Mouse (Mus musculus) urinary bladder, adult 18-20 months (tissue): Measurements from ENCODE around the gene Ciz1.

Experiments
- DNase-seq, 2 experiments: peaks; one replicate each; pipeline ENCODE4 v3.0.0; 2022; ENCODE audit warnings: low spot score in 2 of 2, mixed read lengths in 2 of 2

Gene Ciz1

DNA sequence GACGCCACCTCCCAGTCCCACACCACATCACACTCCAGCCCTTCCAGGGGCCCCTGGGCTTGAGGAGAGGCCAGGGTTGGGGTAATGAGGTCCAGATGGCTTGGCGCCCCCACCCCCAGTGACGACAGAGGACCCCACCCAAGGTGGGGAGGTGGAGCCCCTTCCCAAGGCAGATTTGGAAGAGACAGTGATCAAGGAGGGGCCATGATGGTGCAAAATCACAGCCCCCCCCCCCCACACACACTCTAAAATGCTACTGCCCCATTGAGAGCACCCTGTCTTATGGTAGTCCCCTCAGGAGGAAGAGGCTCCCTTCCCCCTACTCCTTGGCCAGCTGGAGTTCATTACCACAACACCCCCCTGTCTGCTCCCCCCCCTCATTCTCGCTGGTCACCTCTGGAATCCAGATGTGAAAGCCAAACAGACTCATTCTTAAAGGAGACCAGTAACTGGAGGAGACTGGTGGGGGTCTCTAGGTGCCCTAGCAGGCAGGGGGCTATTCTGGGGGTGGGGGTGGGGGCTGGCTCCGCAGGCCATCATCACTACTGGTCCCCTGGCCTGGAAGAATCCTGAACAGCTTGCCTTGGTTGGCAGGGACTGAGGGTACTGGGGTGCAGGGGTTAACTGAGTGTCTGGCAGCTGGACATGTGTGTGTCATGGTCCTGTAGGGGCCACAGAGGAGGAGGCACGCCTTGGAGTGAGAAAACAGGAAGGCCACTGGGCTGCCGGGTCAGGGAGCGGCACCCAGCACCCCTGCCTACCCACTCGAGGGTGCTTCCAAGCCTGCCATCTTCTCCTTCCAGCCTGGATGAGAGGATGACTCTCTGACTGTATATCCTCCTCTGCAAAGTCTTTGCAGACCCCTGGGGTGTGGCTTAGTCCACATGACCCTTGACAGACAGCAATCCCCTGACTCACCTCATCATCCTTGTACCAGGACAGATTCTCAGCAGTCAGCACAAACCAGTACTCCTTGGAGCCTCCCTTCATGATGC lies 32.2 kb upstream of the Ciz1 start:
- DNase-seq: no peak

DNA sequence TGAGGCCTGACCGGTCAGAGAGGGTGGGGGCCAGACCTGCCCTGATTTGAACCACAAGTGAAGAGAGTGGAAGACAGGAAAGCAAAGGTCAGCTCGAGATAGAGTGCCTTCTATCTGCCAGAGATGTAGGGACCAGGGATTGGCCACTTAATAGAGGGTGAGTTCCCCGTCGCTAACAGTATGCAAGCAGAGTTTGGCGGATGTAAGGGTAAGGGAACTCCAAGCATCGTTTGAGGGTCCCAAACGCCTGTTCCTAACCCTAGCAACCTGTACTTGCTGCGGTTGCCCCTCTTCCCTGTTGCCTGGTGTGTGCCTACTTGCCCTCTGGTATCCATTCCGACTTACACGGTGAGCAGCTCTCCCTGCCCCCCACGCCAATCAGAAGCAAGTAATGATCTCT lies 31.4 kb upstream of the Ciz1 start:
- no peak for DNase-seq

DNA sequence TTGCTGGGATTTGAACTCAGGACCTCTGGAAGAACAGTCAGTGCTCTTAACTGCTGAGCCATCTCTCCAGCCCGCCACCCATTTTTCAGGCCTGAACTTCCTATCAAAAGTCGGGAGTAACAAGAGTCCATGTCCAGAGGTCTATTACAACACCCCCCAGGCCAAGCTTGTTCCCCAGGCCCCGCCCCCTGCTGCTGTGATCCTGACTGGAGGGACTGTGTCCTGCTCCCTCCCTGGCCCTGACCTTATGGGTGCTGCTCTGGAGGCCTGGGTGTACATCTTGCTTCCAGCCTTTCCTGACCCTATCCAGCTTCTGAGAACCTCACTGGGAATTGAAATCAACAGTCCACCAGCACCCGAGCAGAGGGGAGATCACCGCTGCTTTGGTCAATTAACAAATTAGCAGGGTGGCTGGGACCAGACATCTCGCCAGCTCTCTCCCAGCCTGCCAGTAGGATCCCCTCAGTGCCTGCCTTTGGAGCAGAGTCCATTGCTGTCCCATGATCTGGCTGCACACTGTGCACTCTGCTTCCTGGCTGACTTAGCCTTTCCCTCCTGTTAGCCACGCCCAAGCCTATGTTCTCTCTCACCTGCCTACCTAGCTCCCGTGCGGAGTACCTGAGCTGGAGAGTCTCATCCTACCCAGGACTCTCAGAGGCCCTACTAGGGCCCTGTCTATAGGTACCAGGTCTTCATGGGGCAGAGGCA lies 30.4 kb upstream of the Ciz1 start:
- no peak for DNase-seq

DNA sequence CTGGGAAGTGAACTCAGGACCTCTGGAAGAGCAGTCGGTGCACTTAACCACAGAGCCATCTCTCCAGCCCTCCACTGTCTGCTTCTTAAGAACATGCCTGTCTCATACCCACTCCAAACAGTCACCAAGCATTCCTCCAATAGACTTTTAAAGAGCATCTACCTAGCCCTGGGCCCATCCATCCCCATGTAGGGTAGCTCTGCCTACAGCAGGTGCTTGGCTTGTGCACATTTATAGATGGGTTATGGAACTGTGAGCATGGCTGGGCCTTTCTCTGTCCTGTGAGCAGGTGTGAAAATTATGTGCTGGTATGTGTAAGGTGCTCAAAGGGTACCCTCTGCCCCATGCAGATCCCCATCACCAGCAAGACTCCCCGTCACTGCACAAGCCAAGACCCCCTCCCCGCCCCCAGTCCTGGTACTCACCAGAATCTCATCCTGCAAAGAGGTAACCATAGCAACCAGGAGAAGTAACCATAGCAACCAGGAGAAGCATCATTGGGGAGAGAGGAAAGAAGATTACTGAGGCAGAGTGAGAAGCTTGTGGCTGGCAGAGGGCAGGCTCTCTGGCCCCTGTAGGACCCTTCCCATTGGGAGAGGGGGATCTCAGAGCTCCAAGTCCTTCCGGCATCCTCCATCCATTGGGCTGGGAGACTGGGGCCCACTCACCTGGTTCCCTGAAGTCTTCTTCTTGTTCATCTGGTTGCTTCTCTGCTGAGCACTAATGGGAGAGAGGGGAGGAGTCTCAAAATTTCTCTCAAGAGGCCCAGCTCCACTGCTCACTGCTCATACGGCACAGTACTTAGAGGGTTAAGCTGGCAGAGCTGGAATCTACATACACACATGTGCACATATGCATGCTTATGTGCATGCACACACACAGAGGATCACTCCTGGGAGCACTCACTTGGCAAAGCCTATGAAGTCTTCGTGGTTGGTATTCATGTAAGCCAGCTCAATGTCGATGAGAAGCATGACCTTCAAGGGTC lies 29.1 kb upstream of the Ciz1 start:
- no peak for DNase-seq

DNA sequence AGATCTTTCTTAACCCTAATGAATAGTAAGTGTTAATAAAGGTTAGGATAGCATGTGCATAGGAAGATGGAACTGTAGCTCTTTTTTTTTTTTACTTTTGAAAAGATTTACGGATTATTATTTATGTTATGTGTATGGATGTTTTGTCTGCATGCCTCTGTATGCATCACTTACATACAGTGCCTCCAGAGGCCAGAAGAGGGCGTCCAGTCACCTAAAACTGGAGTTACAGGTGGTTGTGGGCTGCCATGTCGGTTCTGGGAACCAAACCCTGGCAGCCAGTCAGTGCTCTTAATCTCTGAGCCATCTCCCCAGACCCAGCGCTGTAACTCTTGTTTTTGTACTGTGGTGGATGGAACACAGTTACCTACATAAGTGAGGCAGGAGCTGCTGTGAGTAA lies 27.8 kb upstream of the Ciz1 start:
- DNase-seq: no peak

DNA sequence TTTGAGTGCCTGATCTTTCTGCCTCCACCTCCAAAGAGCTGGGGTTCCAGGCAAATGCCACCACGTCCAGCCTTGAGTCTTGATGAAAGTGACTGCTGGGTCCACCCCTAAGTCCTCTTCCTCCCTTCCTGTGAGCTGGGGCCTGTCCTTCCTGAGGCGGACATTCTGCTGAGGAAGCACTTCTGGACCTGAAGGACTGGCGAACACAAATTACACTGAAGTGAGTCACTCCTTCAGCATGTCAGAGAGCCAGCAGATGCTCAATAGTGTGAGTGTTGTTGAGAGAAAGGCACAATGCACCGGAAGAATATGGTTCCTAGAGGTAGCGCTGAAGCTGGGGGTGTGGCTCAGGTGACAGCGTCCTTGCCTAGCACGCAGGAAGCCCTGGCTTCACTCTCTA lies 26.8 kb upstream of the Ciz1 start:
- no peak for DNase-seq

DNA sequence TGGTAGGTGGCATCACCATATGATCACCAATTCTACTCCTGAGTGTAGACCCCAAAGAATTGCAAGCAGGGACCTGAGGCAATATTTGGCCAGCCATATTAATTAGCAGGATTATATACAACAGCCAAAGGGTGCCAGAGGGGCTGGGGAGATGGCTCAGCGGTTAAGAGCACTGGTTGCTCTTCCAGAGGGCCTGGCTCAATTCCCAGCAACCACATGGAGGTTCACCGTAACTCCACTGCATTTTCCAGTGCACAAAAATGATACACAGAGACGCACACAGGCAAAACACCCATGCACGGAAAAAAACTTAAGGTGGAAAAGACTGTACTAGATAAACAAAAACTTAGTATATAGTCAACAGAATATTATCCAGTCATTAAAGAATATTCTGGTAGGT lies 24.9 kb upstream of the Ciz1 start:
- no peak for DNase-seq

DNA sequence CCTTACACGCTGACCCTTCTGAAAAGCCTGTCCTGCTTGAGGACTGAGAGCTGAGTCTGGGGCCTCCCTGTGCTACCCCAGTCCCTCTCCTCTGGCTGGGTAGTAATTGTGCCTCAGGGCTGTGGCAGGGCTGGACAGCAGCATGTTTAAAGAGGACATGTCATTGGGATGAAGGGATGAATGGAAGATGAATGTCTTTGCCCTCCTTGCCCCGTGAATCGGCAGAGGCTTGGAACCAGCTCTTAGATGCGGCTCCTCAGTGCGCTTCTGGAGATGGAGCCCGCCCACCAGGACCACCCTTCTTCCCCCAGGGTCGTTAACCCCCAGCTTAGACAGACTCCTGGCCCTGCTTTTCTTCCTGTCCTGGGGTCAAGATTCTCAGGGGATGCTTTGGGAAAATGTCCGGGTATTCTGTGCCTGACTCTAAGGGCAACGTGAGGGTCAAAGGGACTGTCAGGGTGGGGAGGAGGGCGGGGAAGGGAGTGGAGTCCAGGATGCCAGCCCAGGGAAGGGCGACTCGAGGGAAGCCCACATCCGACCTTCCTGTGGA lies 23.1 kb upstream of the Ciz1 start:
- DNase-seq: no peak

DNA sequence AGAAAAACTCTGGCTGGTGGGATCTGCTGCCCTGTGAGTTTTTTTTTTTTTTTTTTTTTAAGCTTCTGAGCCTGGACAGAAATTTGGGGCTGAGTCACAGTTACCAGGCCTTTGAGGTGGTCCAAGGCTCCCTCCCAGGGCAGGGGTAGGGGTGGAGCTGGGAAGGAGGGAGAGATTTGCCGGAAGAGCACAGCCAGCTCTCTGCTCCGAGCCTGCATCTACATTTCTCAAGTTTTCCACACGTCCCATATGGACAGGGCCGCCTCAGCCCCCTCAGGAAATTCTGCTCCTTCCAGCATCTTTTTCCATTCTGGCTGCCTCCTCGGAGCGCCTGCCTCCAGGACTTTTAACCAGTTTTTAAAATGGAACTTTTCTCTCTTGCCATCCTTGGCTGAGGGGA lies 22.6 kb upstream of the Ciz1 start:
- no peak for DNase-seq

DNA sequence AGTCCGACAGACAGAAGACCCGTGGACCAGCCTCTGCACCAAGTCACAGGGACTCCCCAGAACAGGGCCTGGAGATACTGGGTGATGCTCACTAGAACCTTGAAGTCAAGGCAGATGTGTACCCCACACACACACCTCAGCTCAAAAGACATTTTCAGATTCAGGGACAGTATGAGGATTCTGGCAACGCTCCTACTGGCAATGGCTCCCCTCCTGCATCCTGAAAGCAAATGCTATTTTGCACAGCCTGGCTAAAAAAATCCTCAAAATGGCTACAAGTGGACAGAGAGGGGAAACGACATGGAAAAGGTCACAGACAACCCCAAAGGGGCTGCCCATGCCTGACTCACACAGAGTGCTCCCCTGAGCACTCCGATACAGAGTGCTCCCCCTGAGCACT lies 20.0 kb upstream of the Ciz1 start:
- DNase-seq: no peak

DNA sequence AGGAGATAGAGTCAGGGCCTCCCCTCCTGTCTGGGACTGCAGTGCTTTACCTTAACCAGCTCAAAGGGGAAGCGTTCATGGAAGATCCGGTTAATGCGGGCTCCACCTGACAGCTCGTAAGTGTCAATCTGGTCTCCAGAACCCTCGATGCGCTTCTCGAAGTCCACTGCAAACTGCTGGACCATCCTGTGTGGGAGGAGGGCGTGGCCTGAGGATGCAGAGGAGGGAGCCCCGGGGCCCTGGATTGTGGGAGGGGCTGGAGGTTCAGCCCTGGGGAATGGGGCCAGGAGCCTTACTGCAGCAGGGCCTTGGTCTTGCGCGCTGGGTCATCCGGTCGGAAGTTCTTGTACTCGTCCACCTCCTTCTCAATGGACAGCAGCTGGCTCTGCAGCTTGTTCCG lies 16.2 kb upstream of the Ciz1 start:
- no peak for DNase-seq

DNA sequence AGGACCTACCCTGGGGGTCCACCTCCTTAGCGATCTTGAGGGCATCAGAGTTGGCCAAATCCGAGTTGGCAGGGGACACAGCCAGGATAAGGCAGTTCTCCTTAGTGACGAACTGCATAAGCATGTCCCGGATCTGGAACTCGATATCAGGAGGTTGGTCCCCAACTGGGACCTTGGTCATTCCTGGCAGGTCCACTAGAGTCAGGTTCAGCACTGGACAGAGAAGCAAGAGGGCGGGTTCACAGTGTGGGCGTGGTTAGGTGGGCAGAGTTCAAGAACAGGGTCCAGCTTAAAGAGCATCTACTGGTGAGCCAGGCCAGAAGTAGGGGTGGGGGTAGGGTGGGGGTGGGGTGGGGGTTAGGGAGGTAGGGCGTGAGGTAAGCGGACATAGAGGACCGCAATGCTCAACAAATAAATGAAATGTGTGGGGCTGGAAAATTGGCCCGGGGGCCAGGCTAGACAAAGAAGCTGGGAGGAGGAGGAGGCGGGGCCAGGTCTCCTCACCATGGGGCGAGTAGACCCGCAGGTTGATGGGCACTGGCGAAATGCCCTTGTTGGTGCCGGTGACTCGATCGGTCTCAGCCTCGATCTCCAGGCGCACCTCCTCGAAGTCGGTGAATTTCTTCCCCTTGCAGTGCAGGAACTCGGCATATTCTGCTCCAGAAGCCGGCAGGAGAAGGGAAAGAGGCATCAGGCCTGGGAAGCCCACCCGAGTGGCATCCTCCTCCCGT lies 12.1 kb upstream of the Ciz1 start:
- DNase-seq: no peak

DNA sequence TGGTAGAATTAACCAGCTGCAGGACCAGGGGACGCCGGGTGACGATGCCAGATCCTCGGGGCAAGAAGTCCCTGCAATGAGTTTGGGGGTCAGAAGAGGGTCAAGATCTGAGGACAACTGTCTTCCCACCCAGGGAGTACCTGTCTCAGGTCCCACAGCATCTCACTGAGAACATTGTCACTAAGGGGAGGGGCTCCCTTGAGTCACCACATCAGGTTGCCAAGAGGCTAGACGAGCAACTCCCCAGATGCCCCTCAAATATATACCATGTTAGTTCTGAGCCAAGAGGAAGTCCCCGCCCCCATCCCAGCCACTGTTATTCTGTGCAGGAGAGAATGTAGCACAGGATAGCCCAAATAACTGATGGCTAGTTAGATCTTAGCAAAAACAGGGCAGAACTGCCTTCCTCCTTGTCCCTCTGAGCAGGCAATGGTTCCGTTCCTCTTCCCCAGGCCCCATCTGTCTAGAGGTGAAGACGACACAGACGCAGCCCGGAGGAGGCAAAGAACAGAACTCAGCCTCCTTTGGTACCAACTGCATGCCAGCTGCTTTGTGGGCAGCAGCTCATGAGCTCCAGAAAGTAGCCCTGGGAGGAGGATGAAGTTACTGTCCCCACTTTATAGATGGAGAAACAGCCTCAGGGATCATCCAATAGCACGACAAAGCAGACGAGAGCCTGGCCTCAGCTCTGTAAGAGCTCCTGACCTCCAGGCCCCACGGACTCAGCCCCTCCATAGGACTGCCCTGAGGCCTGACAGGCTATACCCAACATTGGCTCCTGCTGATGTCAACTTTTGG lies 11.1 kb upstream of the Ciz1 start:
- DNase-seq: no peak

DNA sequence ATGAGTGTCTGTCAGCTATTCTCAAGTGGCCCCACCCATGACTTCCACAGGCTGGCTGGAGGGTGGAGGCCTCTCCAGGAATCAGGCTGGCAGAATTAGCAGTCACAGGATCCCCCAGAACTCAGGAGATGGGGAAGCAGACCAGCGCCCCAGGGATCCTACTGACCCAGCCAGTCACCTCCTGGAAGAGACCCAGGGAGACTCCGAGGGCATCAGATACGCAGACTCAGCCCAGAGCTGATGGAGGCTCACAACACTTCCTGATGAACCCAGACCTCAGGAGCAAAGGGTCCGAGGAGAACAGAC lies 10.5 kb upstream of the Ciz1 start:
- no peak for DNase-seq

DNA sequence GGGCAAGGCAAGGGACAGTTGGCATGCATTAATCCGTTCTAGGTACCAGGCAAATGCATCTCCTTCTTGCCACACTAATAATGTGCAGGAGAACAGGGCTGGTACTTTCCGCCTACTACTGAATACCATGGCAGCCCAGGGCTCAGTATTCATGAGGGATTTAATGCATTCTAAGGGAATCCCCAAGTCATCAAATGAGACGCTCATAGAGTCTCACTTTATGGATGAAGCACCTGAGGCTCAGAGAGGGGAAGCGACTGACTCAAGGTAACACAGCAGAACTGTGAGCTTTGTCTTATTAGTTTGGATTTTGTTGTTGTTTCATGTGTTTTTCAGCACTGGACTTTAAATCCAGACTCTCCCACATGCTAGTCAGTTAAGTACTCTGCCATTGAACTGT lies 10.1 kb upstream of the Ciz1 start:
- no peak for DNase-seq

DNA sequence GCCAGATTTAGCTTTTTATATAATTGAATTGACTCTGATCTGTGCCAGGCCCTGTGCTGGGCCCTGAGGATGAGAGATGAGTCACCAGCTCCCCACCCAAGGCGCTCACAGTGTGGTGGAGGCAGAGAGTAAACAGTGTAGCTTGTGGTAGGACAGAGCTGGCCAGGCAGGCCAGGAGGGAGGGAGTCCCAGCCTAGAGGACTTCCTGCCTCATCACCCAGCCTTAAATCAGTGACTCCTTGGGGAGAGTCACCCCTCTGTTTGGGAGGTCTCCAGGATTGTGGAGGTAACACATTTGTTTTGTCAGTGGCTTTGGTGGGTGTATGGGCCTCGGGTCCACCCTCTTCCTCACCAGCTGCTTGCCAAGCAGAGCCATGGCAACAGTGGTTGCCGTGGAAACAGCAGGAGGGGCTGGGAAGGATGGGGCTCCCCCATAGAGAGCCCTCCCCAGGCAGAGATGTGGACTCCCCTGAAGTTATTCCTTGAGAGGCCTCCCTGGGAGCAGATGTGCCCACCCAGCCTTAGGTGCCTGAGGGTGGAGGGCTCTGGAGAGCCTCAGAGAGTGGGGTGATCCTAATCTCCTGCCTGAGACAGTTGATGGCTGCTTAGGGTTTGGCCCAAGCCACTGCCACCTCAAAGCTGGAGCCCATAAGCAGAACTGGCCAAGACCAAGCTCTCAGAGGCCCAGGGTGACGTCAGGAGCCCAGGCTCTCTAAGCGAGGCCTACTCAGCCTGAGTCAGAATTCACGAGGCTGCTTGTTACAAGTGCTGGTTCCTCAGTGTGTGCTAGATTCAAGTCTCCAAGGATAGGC lies 9.4 kb upstream of the Ciz1 start:
- DNase-seq: peak in 1 of 2 experiments; percentile 70

DNA sequence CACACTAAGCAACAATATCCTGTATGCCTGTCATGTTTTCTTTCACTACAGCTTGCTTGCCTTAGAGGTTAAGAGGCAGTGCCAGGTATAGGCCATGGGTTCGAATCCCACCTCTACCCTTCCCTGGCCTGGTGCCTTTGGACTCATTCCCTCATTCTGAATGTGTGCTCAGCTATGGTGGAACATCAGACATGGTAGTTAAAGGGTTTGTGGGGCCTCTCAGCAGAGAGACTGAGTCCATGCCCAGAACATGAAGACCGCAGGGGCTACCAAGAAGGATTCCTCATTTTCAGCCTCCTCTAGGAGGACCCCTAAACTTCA lies 8.8 kb upstream of the Ciz1 start:
- no peak for DNase-seq

DNA sequence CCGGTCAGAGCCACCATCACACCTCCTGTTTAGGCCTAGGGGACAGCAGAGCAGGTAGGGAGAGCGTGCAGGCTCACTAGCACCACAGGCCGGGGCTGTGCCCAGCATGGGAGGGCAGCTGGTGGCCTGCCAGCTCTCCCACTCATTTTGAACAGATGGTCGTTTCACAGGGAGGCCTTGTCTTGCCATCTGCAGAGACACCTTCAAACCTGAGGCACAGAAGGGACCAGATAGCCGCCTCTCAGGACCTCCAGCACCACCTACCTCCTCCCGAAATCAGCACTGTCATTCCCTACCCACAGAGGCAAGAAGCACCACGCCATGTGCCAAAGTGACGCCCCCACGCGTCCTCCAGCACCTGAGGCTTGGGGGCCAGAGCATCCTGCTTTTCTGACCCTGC lies 8.1 kb upstream of the Ciz1 start:
- DNase-seq: no peak

DNA sequence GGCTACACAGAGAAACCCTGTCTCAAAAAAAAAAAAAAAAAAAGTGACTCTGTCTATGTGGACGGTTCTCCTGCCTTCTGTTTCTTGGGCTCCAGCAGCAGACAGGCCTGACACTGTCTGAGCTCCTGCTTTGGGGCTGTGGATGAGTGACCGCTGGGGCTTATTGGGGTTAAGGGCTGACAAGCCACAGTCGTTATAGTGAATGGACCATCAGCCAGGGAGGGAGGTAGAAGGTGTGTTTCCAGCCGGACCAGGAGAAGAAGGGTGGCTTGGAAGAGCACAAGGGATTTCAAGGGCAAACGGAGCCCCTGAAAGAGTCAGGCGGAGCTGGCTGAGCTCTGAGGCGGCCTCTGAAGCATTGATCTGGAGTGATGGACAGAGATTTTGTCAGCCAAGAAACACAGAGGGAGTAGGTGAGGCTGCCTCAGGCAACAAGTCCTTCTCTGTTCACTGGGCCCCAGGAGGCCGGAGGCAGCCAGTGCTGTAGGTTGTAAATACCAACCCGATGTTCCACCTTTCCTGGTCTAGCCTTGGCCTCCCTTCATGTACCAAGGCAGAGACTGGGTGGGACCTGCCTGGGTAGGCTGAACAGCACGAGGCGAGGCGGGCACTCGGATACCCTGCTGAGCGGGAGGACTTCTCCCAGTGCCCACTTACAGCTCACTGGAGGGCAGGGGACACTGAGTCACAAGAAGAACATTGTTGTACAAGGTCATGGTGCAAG lies 7.4 kb upstream of the Ciz1 start:
- DNase-seq: no peak
